Mouse (Mus musculus) intestine, postnatal 0 days (tissue): ENCODE data around the gene Slc4a2. TPM values are rescaled to one million over a fixed set of nuclear protein-coding genes. Genes with fewer than 3 reads are reported as not detected.

Experiments
- ATAC-seq: fragments of 200-750 bp; cut with Nextera tagmentation; 2 replicates; pipeline ENCODE4 v1.8.0; 2017; ENCODE audit warnings: mild to moderate bottlenecking, moderate TSS enrichment, moderate library complexity
- H3K27ac ChIP-seq: fragments of 300-500 bp; sonication (generic); 2 replicates; pipeline ENCODE4 v1.5.1; 2014; ENCODE audit warnings: mild to moderate bottlenecking, low read depth, low read length, moderate library complexity
- H3K27me3 ChIP-seq: fragments of 300-500 bp; sonication (generic); replicated peaks from 2 replicates; pipeline ENCODE4 v1.6.1; 2014; ENCODE audit warnings: low read length, mixed read lengths; ENCODE audit not compliant: control insufficient read depth, insufficient read depth
- H3K36me3 ChIP-seq: fragments of 300-500 bp; sonication (generic); 2 replicates; pipeline ENCODE4 v1.6.1; 2014; ENCODE audit warnings: mild to moderate bottlenecking, moderate library complexity; ENCODE audit not compliant: control insufficient read depth, insufficient read depth
- H3K4me1 ChIP-seq: fragments of 300-500 bp; sonication (generic); replicated peaks from 2 replicates; pipeline ENCODE4 v1.6.1; 2014; ENCODE audit warnings: antibody characterized with exemption, low read length, mixed read lengths; ENCODE audit not compliant: control insufficient read depth, insufficient read depth
- H3K4me2 ChIP-seq: fragments of 300-500 bp; sonication (generic); replicated peaks from 2 replicates; pipeline ENCODE4 v1.6.1; 2014; ENCODE audit warnings: low read depth, mild to moderate bottlenecking, moderate library complexity
- H3K4me3 ChIP-seq: fragments of 300-500 bp; sonication (generic); 2 replicates; pipeline ENCODE4 v1.5.1; 2014; ENCODE audit warnings: low read depth, low read length
- H3K9ac ChIP-seq: fragments of 300-500 bp; sonication (generic); 2 replicates; pipeline ENCODE4 v1.6.1; 2014; ENCODE audit warnings: mild to moderate bottlenecking, low read depth, low read length
- H3K9me3 ChIP-seq: fragments of 300-500 bp; sonication (generic); 2 replicates; pipeline ENCODE4 v1.6.1; 2016; ENCODE audit warnings: mixed run types; ENCODE audit not compliant: control insufficient read depth
- CTCF ChIP-seq: sonication (generic); IDR thresholded peaks from 2 replicates; pipeline ENCODE4 v1.5.1; 2016; ENCODE audit warnings: low read depth, mild to moderate bottlenecking, control low read depth, antibody characterized with exemption, moderate library complexity
- WGBS: fragments of 180-500 bp; shearing (Covaris S2); extraction: QIAGEN DNeasy Blood & Tissue Kit; methylation state at CpG from one replicate; pipeline ENCODE4 v1.1.7; 2014; 5-methylcytosine and 5-hydroxymethylcytosine counted together
- polyA plus RNA-seq: library from polyadenylated mRNA; unstranded; fragments of >200 nt; fragmentation: Nextera tagmentation; extraction: Ambion mirVana; gene quantifications from 2 replicates; pipeline ENCODE4 v1.2.1, GENCODE M21; 2015

Gene Slc4a2
- polyA plus RNA-seq, 1 experiment from 2014 or later: 29.9 TPM

GRCm38 (mm10) chr5:24387264-24388241 lies 36.1 kb upstream of the Slc4a2 start:
- H3K27me3 ChIP-seq: 0 out of 2 replicates have a peak, but pooled peaks cover 5% of the 10 kb centered on the region
- no peaks in the 10 kb centered on the region for H3K36me3 ChIP-seq
- H3K4me1 ChIP-seq: peaks cover 18% of the 10 kb centered on the region
- H3K4me2 ChIP-seq: peak overlapping the region; percentile 78
- 0 out of 2 replicates have a peak overlapping the region, but pooled peaks have one; percentile 31 for H3K9ac ChIP-seq
- H3K4me3 ChIP-seq: peak overlapping the region; percentile 32
- ATAC-seq: peak; percentile 14
- 2% methylated on average over 73 of the region's 73 CpGs for WGBS
- H3K27ac ChIP-seq: no peak overlapping the region
- no peaks in the 10 kb centered on the region for H3K9me3 ChIP-seq
- peak; percentile 56 for TF ChIP-seq CTCF

- Histone ChIP-seq H3K4me1 (peaks cover 14% of the 10 kb centered on the region), H3K9ac (0 out of 2 replicates have a peak overlapping the region, but pooled peaks have one; percentile 31), H3K4me3 (peak overlapping the region; percentile 32), H3K27ac (no peak overlapping the region), H3K9me3 (no peaks in the 10 kb centered on the region), H3K36me3 (no peaks in the 10 kb centered on the region), H3K27me3 (0 out of 2 replicates have a peak, but pooled peaks cover 5% of the 10 kb centered on the region), H3K4me2 (peak overlapping the region; percentile 78)
- ATAC-seq: no peak
- WGBS: 33% methylated on average over 26 of the region's 26 CpGs
- no peak; the same call in 1 of the 2 replicates for TF ChIP-seq CTCF
Observed at GRCm38 (mm10) chr5:24388246-24388915, 35.3 kb upstream of the Slc4a2 start.

GRCm38 (mm10) chr5:24389011-24389657 lies 34.5 kb upstream of the Slc4a2 start:
- WGBS: 68% methylated on average over 6 of the region's 7 CpGs
- Histone ChIP-seq H3K27me3 (0 out of 2 replicates have a peak, but pooled peaks cover 5% of the 10 kb centered on the region), H3K4me1 (peaks cover 14% of the 10 kb centered on the region), H3K4me3 (no peak overlapping the region), H3K9me3 (no peaks in the 10 kb centered on the region), H3K36me3 (no peaks in the 10 kb centered on the region), H3K4me2 (no peak overlapping the region), H3K9ac (no peak overlapping the region), H3K27ac (no peak overlapping the region)
- TF ChIP-seq CTCF: no peak
- ATAC-seq: 0 out of 2 replicates have a peak, but pooled peaks have one; percentile 13

- no peak overlapping the region for H3K4me2 ChIP-seq
- H3K36me3 ChIP-seq: no peaks in the 10 kb centered on the region
- H3K27ac ChIP-seq: no peak overlapping the region
- no peak for TF ChIP-seq CTCF
- ATAC-seq: no peak
- H3K9ac ChIP-seq: no peak overlapping the region
- H3K9me3 ChIP-seq: no peaks in the 10 kb centered on the region
- no peak overlapping the region for H3K4me3 ChIP-seq
- H3K4me1 ChIP-seq: peaks cover 14% of the 10 kb centered on the region
- 83% methylated on average over 4 of the region's 4 CpGs for WGBS
- H3K27me3 ChIP-seq: 0 out of 2 replicates have a peak, but pooled peaks cover 5% of the 10 kb centered on the region
Observed at GRCm38 (mm10) chr5:24389658-24390020, 34.0 kb upstream of the Slc4a2 start.

- Histone ChIP-seq H3K27ac (peak within 1 kb of the TSS; percentile 23), H3K4me1 (peaks cover 14% of the 10 kb centered on the region), H3K36me3 (no peaks in the 10 kb centered on the region), H3K4me3 (no peak within 1 kb of the TSS), H3K4me2 (no peak within 1 kb of the TSS), H3K9ac (no peak within 1 kb of the TSS), H3K9me3 (no peaks in the 10 kb centered on the region), H3K27me3 (0 out of 2 replicates have a peak, but pooled peaks cover 5% of the 10 kb centered on the region)
- no peak for ATAC-seq
- no peak for TF ChIP-seq CTCF
- WGBS: 84% methylated on average over 7 of the region's 7 CpGs
Observed at GRCm38 (mm10) chr5:24391864-24392263, 31.8 kb upstream of the Slc4a2 start, which contains the start of gene Atg9b. TSS of gene Atg9b (minus strand) at chr5:24392143.

- peak; percentile 29 for ATAC-seq
- TF ChIP-seq CTCF: no peak
- no peaks in the 10 kb centered on the region for H3K36me3 ChIP-seq
- peak overlapping the region; percentile 23 for H3K27ac ChIP-seq
- peaks cover 8% of the 10 kb centered on the region for H3K4me1 ChIP-seq
- 43% methylated on average over 7 of the region's 7 CpGs for WGBS
- no peak overlapping the region for H3K4me3 ChIP-seq
- H3K9me3 ChIP-seq: no peaks in the 10 kb centered on the region
- no peak overlapping the region for H3K4me2 ChIP-seq
- H3K27me3 ChIP-seq: 0 out of 2 replicates have a peak, but pooled peaks cover 3% of the 10 kb centered on the region
- no peak overlapping the region for H3K9ac ChIP-seq
Observed at GRCm38 (mm10) chr5:24392724-24393123, 30.9 kb upstream of the Slc4a2 start.
